Mouse (Mus musculus) kidney, embryonic 15.5 days (tissue): ENCODE measurements around the gene Hspd1. TPM values are rescaled to one million over a fixed set of nuclear protein-coding genes. Genes with fewer than 3 reads are reported as not detected.
"Not testable (repeated sequence)": the region's sequence is repeated elsewhere in the genome, so short reads cannot be mapped to it uniquely, and the experiment has no call there.

Source experiments
- ATAC-seq: fragments of 200-750 bp; cut with Nextera tagmentation; replicated peaks from 2 replicates; pipeline ENCODE4 v1.8.0; 2017; ENCODE audit warnings: moderate TSS enrichment; ENCODE audit not compliant: low FRiP score
- H3K27ac ChIP-seq: fragments of 300-500 bp; sonication (generic); 2 replicates; pipeline ENCODE4 v1.5.1; 2015; ENCODE audit warnings: mild to moderate bottlenecking, inconsistent platforms
- H3K27me3 ChIP-seq: fragments of 300-500 bp; sonication (generic); 2 replicates; pipeline ENCODE4 v1.6.1; 2015; ENCODE audit warnings: inconsistent platforms
- H3K36me3 ChIP-seq: fragments of 300-500 bp; sonication (generic); 2 replicates; pipeline ENCODE4 v1.6.1; 2015; ENCODE audit warnings: inconsistent platforms
- H3K4me1 ChIP-seq: fragments of 300-500 bp; sonication (generic); 2 replicates; pipeline ENCODE4 v1.6.1; 2015; ENCODE audit warnings: inconsistent platforms
- H3K4me2 ChIP-seq: fragments of 300-500 bp; sonication (generic); 2 replicates; pipeline ENCODE4 v1.6.1; 2015; ENCODE audit warnings: moderate library complexity, mild to moderate bottlenecking, inconsistent platforms
- H3K4me3 ChIP-seq: fragments of 300-500 bp; sonication (generic); replicated peaks from 2 replicates; pipeline ENCODE4 v1.5.1; 2015; ENCODE audit warnings: mild to moderate bottlenecking, inconsistent platforms
- H3K9ac ChIP-seq: fragments of 300-500 bp; sonication (generic); 2 replicates; pipeline ENCODE4 v1.6.1; 2015; ENCODE audit warnings: mild to moderate bottlenecking, inconsistent platforms
- H3K9me3 ChIP-seq: fragments of 300-500 bp; sonication (generic); replicated peaks from 2 replicates; pipeline ENCODE4 v1.6.1; 2016; ENCODE audit warnings: inconsistent platforms
- WGBS: fragments of 180-500 bp; shearing (Covaris S2); methylation state at CpG from one replicate; pipeline ENCODE4 v1.1.7; 2015; ENCODE audit warnings: mixed read lengths; 5-methylcytosine and 5-hydroxymethylcytosine counted together
- polyA plus RNA-seq: library from polyadenylated mRNA; unstranded; fragments of >200 nt; fragmentation: Nextera tagmentation; extraction: Ambion mirVana; gene quantifications from 2 replicates; pipeline ENCODE4 v1.2.1, GENCODE M21; 2015

Hspd1 gene
- polyA plus RNA-seq, 1 experiment from 2014 or later, result 484 TPM

GRCm38 (mm10) chr1:55082106-55082505 lies 5.9 kb downstream of the Hspd1 start:
- ATAC-seq, result no peak
- Histone ChIP-seq H3K9me3 (no peaks in the 10 kb centered on the region), H3K4me2 (no peak overlapping the region), H3K27ac (no peak overlapping the region), H3K36me3 (peaks cover 88% of the 10 kb centered on the region), H3K27me3 (no peaks in the 10 kb centered on the region), H3K4me3 (no peak overlapping the region), H3K4me1 (peaks cover 29% of the 10 kb centered on the region), H3K9ac (no peak overlapping the region)
- 65% methylated on average over 1 of the region's 1 CpGs for WGBS

DNA sequence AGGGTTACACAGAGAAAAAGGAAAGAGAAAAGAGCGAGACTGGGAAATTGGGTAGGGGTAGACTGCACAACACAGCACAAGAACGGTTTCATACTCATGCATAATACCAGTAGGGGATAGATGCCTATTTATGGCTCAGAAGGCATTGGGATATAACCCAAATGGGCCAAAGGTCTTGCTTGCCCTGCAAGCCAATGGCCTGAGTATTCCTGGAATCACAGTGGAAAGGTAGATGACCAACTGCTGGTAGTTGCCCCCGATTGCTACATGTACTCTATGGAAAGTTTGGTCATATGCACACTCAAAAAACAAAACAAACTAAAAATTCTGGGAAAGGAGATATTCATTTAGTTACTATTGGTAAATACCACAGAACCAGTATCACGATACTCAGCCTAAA lies 8.4 kb downstream of the Hspd1 start:
- H3K4me2 ChIP-seq, result no peak overlapping the region
- H3K27ac ChIP-seq, result no peak overlapping the region
- H3K9ac ChIP-seq, result no peak overlapping the region
- no peaks in the 10 kb centered on the region for H3K9me3 ChIP-seq
- H3K4me1 ChIP-seq, result peaks cover 10% of the 10 kb centered on the region
- H3K36me3 ChIP-seq, result peaks cover 79% of the 10 kb centered on the region
- no peak overlapping the region for H3K4me3 ChIP-seq
- H3K27me3 ChIP-seq, result no peaks in the 10 kb centered on the region
- 93% methylated on average over 4 of the region's 4 CpGs for WGBS
- no peak for ATAC-seq

DNA sequence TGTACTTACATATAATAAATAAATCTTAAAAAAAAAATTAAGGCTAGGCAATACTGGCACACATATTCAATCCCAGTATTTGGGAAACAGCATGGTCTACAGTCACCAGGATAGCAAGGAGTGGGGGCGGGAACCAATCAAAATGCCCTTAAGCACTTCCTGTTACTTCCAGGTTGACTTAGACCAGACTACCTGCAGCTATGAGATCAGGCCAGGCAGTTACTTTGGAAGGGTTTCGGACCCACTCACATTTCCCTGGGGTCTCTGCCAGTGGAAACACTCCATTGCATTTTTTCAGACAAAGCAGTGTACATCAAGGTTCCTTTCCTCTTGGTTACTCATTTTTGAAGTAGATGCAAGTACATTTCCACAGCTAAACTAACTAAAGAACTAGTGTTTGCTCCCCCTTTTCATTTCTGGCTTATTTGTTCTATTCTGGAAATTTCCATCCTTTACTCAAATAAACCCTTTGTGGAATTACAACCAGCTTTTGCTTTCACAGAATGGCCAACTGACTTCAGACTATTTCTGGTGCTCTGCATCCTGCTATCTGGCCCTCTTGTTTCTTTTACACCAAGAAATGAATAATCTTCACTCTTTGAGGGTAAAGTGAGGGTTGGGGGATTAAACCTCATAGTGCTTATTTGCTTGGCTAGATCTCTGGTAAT lies 11.1 kb downstream of the Hspd1 start:
- peak; percentile 52; the same call in 1 of the 2 replicates for ATAC-seq
- Histone ChIP-seq H3K9ac (no peak overlapping the region), H3K27me3 (no peaks in the 10 kb centered on the region), H3K36me3 (peaks cover 61% of the 10 kb centered on the region), H3K4me1 (no peaks in the 10 kb centered on the region), H3K27ac (no peak overlapping the region), H3K4me3 (no peak overlapping the region), H3K9me3 (no peaks in the 10 kb centered on the region), H3K4me2 (no peak overlapping the region)
- WGBS, result 79% methylated on average over 2 of the region's 2 CpGs

GRCm38 (mm10) chr1:55076395-55076743 lies 11.7 kb downstream of the Hspd1 start:
- no peak overlapping the region for H3K9ac ChIP-seq
- H3K36me3 ChIP-seq, result peaks cover 58% of the 10 kb centered on the region
- no peaks in the 10 kb centered on the region for H3K4me1 ChIP-seq
- no peak overlapping the region for H3K4me3 ChIP-seq
- no peak for ATAC-seq
- H3K9me3 ChIP-seq, result no peaks in the 10 kb centered on the region
- no peaks in the 10 kb centered on the region for H3K27me3 ChIP-seq
- no peak overlapping the region for H3K4me2 ChIP-seq
- H3K27ac ChIP-seq, result no peak overlapping the region

- H3K4me2 ChIP-seq, result no peak overlapping the region
- no peak for ATAC-seq
- H3K27me3 ChIP-seq, result no peaks in the 10 kb centered on the region
- H3K27ac ChIP-seq, result no peak overlapping the region
- H3K4me1 ChIP-seq, result no peaks in the 10 kb centered on the region
- no peak overlapping the region for H3K9ac ChIP-seq
- peaks cover 58% of the 10 kb centered on the region for H3K36me3 ChIP-seq
- H3K9me3 ChIP-seq, result no peaks in the 10 kb centered on the region
- WGBS, result 74% methylated on average over 5 of the region's 5 CpGs
- no peak overlapping the region for H3K4me3 ChIP-seq
These were observed 12.2 kb downstream of the Hspd1 start for GRCm38 (mm10) chr1:55075652-55076394.

DNA sequence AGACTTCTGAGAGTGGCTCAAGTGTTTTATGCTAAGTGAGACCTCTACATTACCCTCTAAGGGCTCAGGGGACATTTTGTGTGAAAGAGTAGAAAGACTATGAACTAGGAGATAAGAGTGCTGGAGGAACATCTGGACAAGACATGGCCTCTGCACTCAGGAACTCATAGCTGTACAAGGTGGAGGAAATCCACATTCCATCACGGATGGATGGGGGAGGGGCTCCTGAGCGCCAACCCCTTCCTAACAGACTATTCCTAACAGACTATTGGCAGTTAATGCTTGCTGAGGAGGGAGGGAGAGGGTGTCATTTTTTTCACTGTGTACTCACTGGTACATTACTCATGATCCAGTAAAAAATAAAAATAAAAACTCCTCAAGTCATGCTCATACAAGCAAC lies 13.3 kb downstream of the Hspd1 start:
- peaks cover 53% of the 10 kb centered on the region for H3K36me3 ChIP-seq
- no peak overlapping the region; the same call in 1 of the 2 replicates for H3K27ac ChIP-seq
- H3K4me2 ChIP-seq, result no peak overlapping the region
- no peak overlapping the region for H3K9ac ChIP-seq
- ATAC-seq, result no peak
- no peak overlapping the region for H3K4me3 ChIP-seq
- 42% methylated on average over 2 of the region's 2 CpGs for WGBS
- H3K4me1 ChIP-seq, result no peaks in the 10 kb centered on the region
- H3K27me3 ChIP-seq, result no peaks in the 10 kb centered on the region
- H3K9me3 ChIP-seq, result no peaks in the 10 kb centered on the region

- not testable (repeated sequence) for H3K9ac ChIP-seq, H3K4me2 ChIP-seq, H3K9me3 ChIP-seq, H3K27me3 ChIP-seq, H3K27ac ChIP-seq, ATAC-seq, H3K4me3 ChIP-seq, H3K4me1 ChIP-seq
- peaks cover 47% of the 10 kb centered on the region for H3K36me3 ChIP-seq
These were observed 15.7 kb downstream of the Hspd1 start for GRCm38 (mm10) chr1:55072328-55072727.

DNA sequence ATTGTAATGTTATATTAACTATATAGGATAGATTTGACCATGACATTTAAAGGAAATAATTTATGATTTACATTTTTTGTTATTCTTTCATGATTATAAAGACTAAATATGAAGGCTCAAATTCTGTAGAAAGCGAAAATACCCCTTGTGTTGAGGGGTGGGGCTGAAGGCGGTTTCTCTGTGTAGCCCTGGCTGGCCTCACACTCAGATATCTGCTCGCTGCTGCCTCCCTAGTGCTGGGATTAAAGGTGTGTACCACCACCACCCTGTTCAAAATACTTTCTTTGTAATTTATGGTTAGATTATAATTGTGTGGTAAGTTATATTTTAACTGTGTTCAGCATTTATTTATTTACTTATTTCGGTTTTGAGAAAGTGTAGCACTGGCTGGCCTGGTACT lies 26.3 kb downstream of the Hspd1 start:
- no peak for ATAC-seq
- WGBS, result 92% methylated on average over 4 of the region's 4 CpGs
- Histone ChIP-seq H3K9ac (no peak overlapping the region), H3K4me2 (no peak overlapping the region), H3K27ac (no peak overlapping the region), H3K4me3 (no peak overlapping the region), H3K36me3 (peaks cover 34% of the 10 kb centered on the region), H3K4me1 (no peaks in the 10 kb centered on the region), H3K27me3 (no peaks in the 10 kb centered on the region), H3K9me3 (no peaks in the 10 kb centered on the region; the same call in 1 of the 2 replicates)

GRCm38 (mm10) chr1:55061099-55061498 lies 26.9 kb downstream of the Hspd1 start:
- H3K4me1 ChIP-seq, result no peaks in the 10 kb centered on the region
- no peak overlapping the region for H3K9ac ChIP-seq
- no peaks in the 10 kb centered on the region; the same call in 1 of the 2 replicates for H3K9me3 ChIP-seq
- H3K4me2 ChIP-seq, result no peak overlapping the region
- H3K36me3 ChIP-seq, result peaks cover 34% of the 10 kb centered on the region
- ATAC-seq, result no peak
- no peak overlapping the region for H3K4me3 ChIP-seq
- 93% methylated on average over 5 of the region's 5 CpGs for whole genome bisulfite sequencing
- H3K27me3 ChIP-seq, result no peaks in the 10 kb centered on the region
- H3K27ac ChIP-seq, result no peak overlapping the region

GRCm38 (mm10) chr1:55058383-55058782 lies 29.7 kb downstream of the Hspd1 start:
- H3K27me3 ChIP-seq, H3K4me1 ChIP-seq, H3K9me3 ChIP-seq, H3K27ac ChIP-seq, ATAC-seq, H3K4me2 ChIP-seq, H3K9ac ChIP-seq, H3K4me3 ChIP-seq: not testable (repeated sequence)
- WGBS, result 85% methylated on average over 2 of the region's 3 CpGs
- H3K36me3 ChIP-seq, result peaks cover 18% of the 10 kb centered on the region

- Histone ChIP-seq H3K27me3 (no peaks in the 10 kb centered on the region), H3K9ac (no peak overlapping the region), H3K36me3 (peaks cover 11% of the 10 kb centered on the region), H3K27ac (no peak overlapping the region), H3K9me3 (no peaks in the 10 kb centered on the region; the same call in 1 of the 2 replicates), H3K4me2 (no peak overlapping the region), H3K4me1 (peaks cover 8% of the 10 kb centered on the region), H3K4me3 (no peak overlapping the region)
- 82% methylated on average over 5 of the region's 5 CpGs for WGBS
- ATAC-seq, result no peak
These were observed 32.5 kb downstream of the Hspd1 start for GRCm38 (mm10) chr1:55055322-55056115.

- Histone ChIP-seq H3K27me3 (no peaks in the 10 kb centered on the region), H3K4me3 (peak overlapping the region; percentile 91), H3K36me3 (peaks cover 11% of the 10 kb centered on the region), H3K9ac (peak overlapping the region; percentile 61; the same call in 1 of the 2 replicates), H3K27ac (0 out of 2 replicates have a peak overlapping the region, but pooled peaks have one; percentile 89), H3K4me1 (peaks cover 8% of the 10 kb centered on the region), H3K4me2 (peak overlapping the region; percentile 89), H3K9me3 (no peaks in the 10 kb centered on the region)
- ATAC-seq, result no peak
- WGBS, result 74% methylated on average over 4 of the region's 4 CpGs
These were observed 34.4 kb downstream of the Hspd1 start for GRCm38 (mm10) chr1:55053596-55053995.
